Mouse (Mus musculus) left cerebral cortex, adult 9 months (tissue): ENCODE measurements around the gene Olfr1396.
"Not testable (repeated sequence)": the region's sequence is repeated elsewhere in the genome, so short reads cannot be mapped to it uniquely, and the experiment has no call there.

Source experiments
- DNase-seq, 2 experiments: peaks; one replicate each; pipeline ENCODE4 v3.0.0; 2022; ENCODE audit warnings: low spot score in 2 of 2

Gene Olfr1396

GRCm38 (mm10) chr11:49090551-49090950 lies 24.1 kb downstream of the Olfr1396 start:
- no peak for DNase-seq

- no peak for DNase-seq
Measured at GRCm38 (mm10) chr11:49089735-49090507, 24.8 kb downstream of the Olfr1396 start.

- DNase-seq = no peak
Measured at GRCm38 (mm10) chr11:49088990-49089652, 25.6 kb downstream of the Olfr1396 start.

GRCm38 (mm10) chr11:49087830-49088616 lies 26.7 kb downstream of the Olfr1396 start:
- no peak for DNase-seq

GRCm38 (mm10) chr11:49086858-49087361 lies 27.8 kb downstream of the Olfr1396 start:
- no peak for DNase-seq

- DNase-seq = no peak
Measured at GRCm38 (mm10) chr11:49084875-49085274, 29.8 kb downstream of the Olfr1396 start.

- DNase-seq = no peak
Measured at GRCm38 (mm10) chr11:49084385-49084784, 30.3 kb downstream of the Olfr1396 start.

- DNase-seq = no peak
Measured at GRCm38 (mm10) chr11:49083808-49084207, 30.9 kb downstream of the Olfr1396 start.

GRCm38 (mm10) chr11:49083146-49083545 lies 31.5 kb downstream of the Olfr1396 start:
- peak; percentile 13 to 25 for DNase-seq

- DNase-seq = no peak
Measured at GRCm38 (mm10) chr11:49081886-49082285, 32.8 kb downstream of the Olfr1396 start.

GRCm38 (mm10) chr11:49081356-49081755 lies 33.3 kb downstream of the Olfr1396 start:
- DNase-seq = no peak

- no peak for DNase-seq
Measured at GRCm38 (mm10) chr11:49080636-49081035, 34.0 kb downstream of the Olfr1396 start.

- no peak for DNase-seq
Measured at GRCm38 (mm10) chr11:49078719-49079118, 36.0 kb downstream of the Olfr1396 start.

- DNase-seq = no peak
Measured at GRCm38 (mm10) chr11:49077012-49077411, 37.7 kb downstream of the Olfr1396 start.

- not testable (repeated sequence) for DNase-seq
Measured at GRCm38 (mm10) chr11:49076001-49076757, 38.5 kb downstream of the Olfr1396 start, which contains the start of gene Ifi47. Gene Ifi47, plus strand, starts transcription at chr11:49076587.

- no peak for DNase-seq
Measured at GRCm38 (mm10) chr11:49068358-49068757, 46.3 kb downstream of the Olfr1396 start.

- not testable (repeated sequence) for DNase-seq
Measured at GRCm38 (mm10) chr11:49063713-49064469, 50.8 kb downstream of the Olfr1396 start, which contains the start of gene Tgtp2. Gene Tgtp2, minus strand, starts transcription at chr11:49064206.

- not testable (repeated sequence) for DNase-seq
Measured at GRCm38 (mm10) chr11:49061865-49062264, 52.8 kb downstream of the Olfr1396 start.

- not testable (repeated sequence) for DNase-seq
Measured at GRCm38 (mm10) chr11:49060061-49060460, 54.6 kb downstream of the Olfr1396 start.
